Mouse (Mus musculus) hindbrain, embryonic 13.5 days (tissue): ENCODE measurements around the gene Usp25. TPM values are rescaled to one million over a fixed set of nuclear protein-coding genes. Genes with fewer than 3 reads are reported as not detected.

Experiments
- ATAC-seq: fragments of 200-750 bp; cut with Nextera tagmentation; 2 replicates; pipeline ENCODE4 v1.8.0; 2017; ENCODE audit warnings: moderate TSS enrichment; ENCODE audit not compliant: low FRiP score
- H3K27ac ChIP-seq: fragments of 300-500 bp; sonication (generic); 2 replicates; pipeline ENCODE4 v1.5.1; 2015; ENCODE audit warnings: inconsistent platforms, mild to moderate bottlenecking, moderate library complexity
- H3K27me3 ChIP-seq: fragments of 300-500 bp; sonication (generic); 2 replicates; pipeline ENCODE4 v1.6.1; 2015; ENCODE audit warnings: mild to moderate bottlenecking, inconsistent platforms
- H3K36me3 ChIP-seq: fragments of 300-500 bp; sonication (generic); 2 replicates; pipeline ENCODE4 v1.6.1; 2015; ENCODE audit warnings: mild to moderate bottlenecking, inconsistent platforms
- H3K4me1 ChIP-seq: fragments of 300-500 bp; sonication (generic); replicated peaks from 2 replicates; pipeline ENCODE4 v1.6.1; 2015; ENCODE audit warnings: inconsistent platforms
- H3K4me2 ChIP-seq: fragments of 300-500 bp; sonication (generic); 2 replicates; pipeline ENCODE4 v1.6.1; 2015; ENCODE audit warnings: inconsistent platforms, mild to moderate bottlenecking, moderate library complexity
- H3K4me3 ChIP-seq: fragments of 300-500 bp; sonication (generic); 2 replicates; pipeline ENCODE4 v1.5.1; 2015; ENCODE audit warnings: mild to moderate bottlenecking, inconsistent platforms
- H3K9ac ChIP-seq: fragments of 300-500 bp; sonication (generic); 2 replicates; pipeline ENCODE4 v1.6.1; 2015; ENCODE audit warnings: mild to moderate bottlenecking, inconsistent platforms
- H3K9me3 ChIP-seq: fragments of 300-500 bp; sonication (generic); 2 replicates; pipeline ENCODE4 v1.6.1; 2016; ENCODE audit warnings: inconsistent platforms
- WGBS: fragments of 180-500 bp; shearing (Covaris S2); methylation state at CpG from one replicate; pipeline ENCODE4 v1.1.7; 2015; 5-methylcytosine and 5-hydroxymethylcytosine counted together
- polyA plus RNA-seq: library from polyadenylated mRNA; unstranded; fragments of >200 nt; fragmentation: Nextera tagmentation; extraction: Ambion mirVana; gene quantifications from 2 replicates; pipeline ENCODE4 v1.2.1, GENCODE M21; 2015

The Usp25 gene
- polyA plus RNA-seq, 1 experiment from 2014 or later: 13.8 TPM

DNA sequence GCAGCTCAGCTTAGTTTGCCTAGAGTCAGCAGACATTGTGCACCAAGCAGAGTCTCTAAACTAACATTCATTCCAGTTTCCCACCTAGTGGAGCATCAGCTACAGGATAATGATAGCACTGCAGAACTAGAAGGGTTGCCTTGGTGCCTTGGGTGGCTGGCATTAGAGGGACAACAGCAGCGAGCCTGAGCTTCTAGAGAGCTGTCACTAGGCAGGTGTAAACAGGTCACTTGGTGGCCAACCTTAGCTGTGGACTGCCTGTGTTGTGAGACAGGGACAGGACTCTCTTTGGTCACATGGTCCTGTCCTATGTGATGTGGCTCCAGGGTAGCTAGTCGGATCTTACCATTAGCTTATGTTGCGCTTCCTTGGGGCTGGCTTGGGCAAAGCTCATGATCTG, 6.7 kb downstream of the Usp25 start:
- Histone ChIP-seq H3K4me2 (no peak overlapping the region), H3K4me1 (peaks cover 24% of the 10 kb centered on the region), H3K4me3 (no peak overlapping the region), H3K27ac (no peak overlapping the region), H3K9ac (no peak overlapping the region), H3K27me3 (no peaks in the 10 kb centered on the region), H3K36me3 (peaks cover 9% of the 10 kb centered on the region), H3K9me3 (peaks cover 3% of the 10 kb centered on the region; the same call in 1 of the 2 replicates)
- no peak for ATAC-seq
- 71% methylated on average over 3 of the region's 3 CpGs for WGBS

DNA sequence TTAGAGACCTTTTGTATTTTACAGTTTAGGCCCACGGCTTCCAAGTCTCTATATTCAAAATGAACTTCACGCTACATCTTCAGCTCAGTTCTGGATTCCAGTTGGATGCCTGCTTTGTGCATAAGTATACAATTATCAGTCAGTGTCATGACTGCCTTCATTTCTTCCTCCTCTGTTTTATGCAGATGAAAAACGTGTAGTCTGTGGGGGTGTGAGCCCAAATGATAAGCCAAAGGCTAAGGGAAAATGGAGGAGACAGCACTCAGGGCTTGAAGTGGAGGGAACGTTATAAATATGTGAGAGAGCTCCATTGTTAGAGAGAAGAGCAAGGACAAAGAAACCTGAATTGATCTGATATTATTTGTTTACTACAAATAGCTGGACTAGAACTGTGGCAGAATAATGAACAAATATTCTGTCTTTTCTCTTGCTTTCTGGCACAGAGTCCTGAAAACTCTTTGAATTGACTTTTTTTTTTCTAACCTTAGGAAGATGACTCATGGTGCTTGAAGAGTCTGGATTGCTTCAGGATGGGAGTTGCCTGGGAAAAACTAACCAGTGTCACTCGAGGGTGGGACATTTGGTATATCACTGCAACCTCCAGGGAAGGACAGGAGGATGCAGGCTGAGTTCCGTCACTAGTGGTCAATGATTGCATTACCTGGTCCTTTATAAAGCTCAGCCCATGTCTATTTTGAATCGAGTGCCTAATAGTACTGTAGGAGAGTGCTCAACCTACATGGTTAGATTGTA, 10.3 kb downstream of the Usp25 start:
- no peak overlapping the region for H3K4me3 ChIP-seq
- peaks cover 22% of the 10 kb centered on the region for H3K4me1 ChIP-seq
- H3K9me3 ChIP-seq: peaks cover 5% of the 10 kb centered on the region; the same call in 1 of the 2 replicates
- no peak for ATAC-seq
- H3K9ac ChIP-seq: no peak overlapping the region
- WGBS: 88% methylated on average over 7 of the region's 7 CpGs
- H3K27me3 ChIP-seq: no peaks in the 10 kb centered on the region
- H3K4me2 ChIP-seq: no peak overlapping the region
- H3K36me3 ChIP-seq: peaks cover 12% of the 10 kb centered on the region
- H3K27ac ChIP-seq: no peak overlapping the region

DNA sequence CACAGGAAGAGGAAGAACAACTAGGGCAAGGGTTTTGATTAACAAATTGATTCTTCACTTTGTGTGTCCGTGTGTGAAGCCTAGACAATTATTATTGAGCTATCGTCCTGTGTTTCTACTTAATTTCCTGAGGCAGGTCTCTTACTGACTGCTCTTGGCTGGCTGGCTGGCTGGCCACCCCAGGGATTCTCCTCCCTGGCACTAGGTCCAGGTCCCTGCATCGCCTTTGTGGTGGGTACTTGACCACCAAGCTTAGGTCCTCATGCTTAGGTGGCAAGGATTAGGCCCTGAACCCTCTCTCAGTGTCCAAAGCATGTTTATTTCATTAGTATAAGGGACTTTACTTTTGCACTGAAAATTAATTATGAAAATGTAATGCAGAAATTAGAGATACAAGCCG, 12.6 kb downstream of the Usp25 start:
- H3K4me3 ChIP-seq: no peak overlapping the region
- no peaks in the 10 kb centered on the region for H3K27me3 ChIP-seq
- H3K9me3 ChIP-seq: peaks cover 5% of the 10 kb centered on the region; the same call in 1 of the 2 replicates
- peaks cover 26% of the 10 kb centered on the region for H3K4me1 ChIP-seq
- H3K9ac ChIP-seq: no peak overlapping the region
- ATAC-seq: no peak
- H3K36me3 ChIP-seq: peaks cover 12% of the 10 kb centered on the region
- no peak overlapping the region for H3K4me2 ChIP-seq
- 96% methylated on average over 4 of the region's 4 CpGs for WGBS
- H3K27ac ChIP-seq: no peak overlapping the region

DNA sequence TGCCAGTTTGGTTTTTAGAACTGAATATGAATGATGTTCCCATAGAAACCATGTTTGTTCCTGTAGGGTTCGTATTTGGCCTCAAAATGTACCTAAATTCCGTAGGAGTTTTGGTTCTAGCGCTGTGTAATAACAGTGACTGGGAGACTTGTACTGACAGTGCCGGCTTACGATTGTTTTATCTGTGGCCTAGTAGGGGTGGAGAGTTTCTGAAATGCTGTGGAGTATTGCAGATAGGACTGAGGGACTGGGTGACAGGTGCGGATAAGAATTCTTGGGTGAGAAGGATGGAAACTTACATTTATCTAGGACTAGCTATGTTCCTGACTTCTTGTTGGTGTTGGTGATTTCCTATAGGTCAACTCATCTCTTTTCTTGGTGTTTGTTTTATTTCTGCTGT, 13.4 kb downstream of the Usp25 start:
- Histone ChIP-seq H3K36me3 (peaks cover 12% of the 10 kb centered on the region), H3K27me3 (no peaks in the 10 kb centered on the region), H3K4me3 (no peak overlapping the region), H3K9ac (no peak overlapping the region), H3K9me3 (peaks cover 5% of the 10 kb centered on the region; the same call in 1 of the 2 replicates), H3K4me2 (no peak overlapping the region), H3K4me1 (peaks cover 26% of the 10 kb centered on the region), H3K27ac (no peak overlapping the region)
- no peak for ATAC-seq
- WGBS: 94% methylated on average over 6 of the region's 6 CpGs

DNA sequence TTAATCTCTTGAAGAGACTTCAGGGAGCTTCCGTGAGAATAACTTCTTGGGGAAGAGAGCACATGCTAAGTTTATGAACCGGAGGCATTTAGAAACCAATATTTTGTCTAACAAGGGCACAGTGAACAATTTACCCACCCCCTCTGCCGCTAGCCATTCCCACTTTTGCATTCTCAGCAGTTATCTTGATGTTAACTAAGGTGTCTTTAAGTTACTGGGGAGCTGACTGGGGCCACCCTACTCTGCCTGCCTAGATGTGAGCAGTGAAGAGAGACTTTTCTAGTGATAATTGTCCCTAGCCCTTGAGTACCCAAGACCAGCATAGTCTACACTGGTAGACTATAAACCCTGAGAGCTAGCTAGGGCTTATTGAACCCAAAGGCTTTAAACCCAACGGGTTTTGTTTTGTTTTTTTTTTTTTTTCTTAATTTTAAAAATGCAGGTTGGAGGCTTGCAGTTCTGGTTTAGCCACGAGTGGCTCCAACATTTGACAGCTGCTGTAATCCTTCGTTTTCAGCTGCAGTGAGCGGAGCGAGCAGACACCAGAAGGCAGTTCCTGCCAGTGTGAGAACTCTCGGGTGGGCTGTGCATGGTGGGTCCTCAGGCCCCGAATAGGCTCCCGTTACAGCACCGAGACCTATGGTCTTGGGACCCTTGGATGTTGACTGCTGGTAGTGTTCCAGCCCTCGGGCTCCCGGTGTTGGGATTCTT, 14.6 kb downstream of the Usp25 start:
- H3K27ac ChIP-seq: no peak overlapping the region
- ATAC-seq: no peak
- H3K9ac ChIP-seq: no peak overlapping the region
- H3K4me2 ChIP-seq: no peak overlapping the region
- peaks cover 5% of the 10 kb centered on the region; the same call in 1 of the 2 replicates for H3K9me3 ChIP-seq
- 81% methylated on average over 14 of the region's 14 CpGs for WGBS
- no peaks in the 10 kb centered on the region for H3K27me3 ChIP-seq
- H3K4me1 ChIP-seq: peaks cover 26% of the 10 kb centered on the region
- peaks cover 12% of the 10 kb centered on the region for H3K36me3 ChIP-seq
- no peak overlapping the region for H3K4me3 ChIP-seq

DNA sequence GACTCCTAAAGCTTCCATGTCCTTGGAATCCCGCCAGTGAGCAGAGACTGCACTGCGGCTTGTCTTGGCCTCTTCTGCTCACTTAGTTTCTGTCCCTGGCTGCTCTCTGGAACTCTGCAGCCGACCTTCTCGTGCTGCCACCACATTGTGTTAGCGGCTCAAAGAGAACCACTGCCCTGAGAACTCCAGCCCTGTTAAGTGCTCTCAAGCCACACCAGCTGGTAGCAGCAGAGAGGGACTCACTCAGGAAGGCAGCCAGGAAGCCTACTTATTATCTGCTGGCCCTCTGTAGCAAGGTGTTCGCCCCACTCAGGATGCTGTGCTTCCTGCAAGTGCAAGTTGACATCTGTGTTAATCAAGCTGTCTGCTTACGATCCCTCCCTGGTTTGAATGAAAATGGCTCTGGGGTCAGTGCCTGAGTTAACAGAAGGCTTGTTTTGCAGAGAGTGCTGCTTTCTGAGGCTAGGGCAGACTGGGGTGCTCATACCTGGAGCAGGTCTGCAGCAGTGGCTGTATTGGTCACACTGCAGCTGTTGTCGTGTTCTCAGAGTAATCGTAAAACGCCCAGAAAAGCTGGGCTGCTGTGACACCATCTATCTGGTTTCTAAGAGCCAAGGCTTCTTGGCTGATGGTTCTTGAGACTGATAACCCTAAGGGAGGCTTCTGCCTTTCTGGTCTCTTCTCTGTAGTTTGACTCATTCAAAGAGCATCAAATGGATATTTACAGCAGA, 15.3 kb downstream of the Usp25 start:
- Histone ChIP-seq H3K36me3 (peaks cover 12% of the 10 kb centered on the region), H3K27ac (no peak overlapping the region), H3K4me1 (peaks cover 26% of the 10 kb centered on the region), H3K27me3 (no peaks in the 10 kb centered on the region), H3K4me3 (no peak overlapping the region), H3K4me2 (no peak overlapping the region), H3K9me3 (peaks cover 5% of the 10 kb centered on the region; the same call in 1 of the 2 replicates), H3K9ac (no peak overlapping the region)
- ATAC-seq: no peak
- WGBS: 78% methylated on average over 10 of the region's 10 CpGs

DNA sequence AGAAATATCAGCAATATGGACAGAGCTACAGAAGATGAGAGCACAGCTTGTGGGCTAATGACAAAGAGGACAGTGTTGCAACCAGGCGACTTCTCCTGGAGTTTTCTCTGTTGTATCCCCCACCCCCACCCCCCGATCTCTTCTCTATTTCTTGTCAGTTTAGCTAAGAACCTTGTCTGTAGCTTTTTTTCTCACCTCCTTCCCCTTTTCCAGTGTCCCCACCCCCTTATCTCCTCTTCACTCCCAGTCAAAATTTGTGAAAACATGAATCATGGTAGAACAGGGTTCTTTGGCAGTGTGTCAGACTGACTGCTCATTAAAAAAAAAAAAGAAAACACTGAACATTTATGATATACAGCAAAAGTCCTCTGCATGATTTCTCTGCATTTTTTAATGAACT, 16.9 kb downstream of the Usp25 start:
- WGBS: 56% methylated on average over 2 of the region's 2 CpGs
- peaks cover 26% of the 10 kb centered on the region for H3K4me1 ChIP-seq
- no peaks in the 10 kb centered on the region for H3K27me3 ChIP-seq
- H3K36me3 ChIP-seq: 0 out of 2 replicates have a peak, but pooled peaks cover 5% of the 10 kb centered on the region
- H3K9me3 ChIP-seq: no peaks in the 10 kb centered on the region
- H3K4me3 ChIP-seq: no peak overlapping the region
- H3K9ac ChIP-seq: no peak overlapping the region
- H3K4me2 ChIP-seq: no peak overlapping the region
- no peak for ATAC-seq
- no peak overlapping the region for H3K27ac ChIP-seq

DNA sequence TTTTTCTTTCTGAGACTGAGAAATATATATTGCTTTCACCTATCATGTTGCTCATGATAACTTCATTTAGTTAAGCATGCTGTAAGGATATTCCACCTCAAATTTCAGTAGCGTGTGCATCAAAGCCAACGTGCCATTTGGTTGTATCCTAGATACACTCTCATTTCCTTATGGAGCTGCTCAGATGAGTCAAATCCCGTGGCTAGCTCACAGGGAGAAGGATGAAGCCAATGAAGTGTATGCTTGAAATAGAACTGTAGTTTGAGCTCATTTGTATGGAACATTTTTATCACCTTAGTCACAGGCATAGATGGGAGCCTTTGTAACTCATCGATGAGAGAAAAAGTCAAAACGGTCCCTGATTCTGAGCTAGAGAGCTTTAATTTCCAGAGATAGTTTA, 20.8 kb downstream of the Usp25 start:
- Histone ChIP-seq H3K9me3 (no peaks in the 10 kb centered on the region), H3K27ac (no peak overlapping the region), H3K27me3 (no peaks in the 10 kb centered on the region), H3K4me3 (no peak overlapping the region), H3K4me1 (peaks cover 12% of the 10 kb centered on the region), H3K9ac (no peak overlapping the region), H3K36me3 (peaks cover 19% of the 10 kb centered on the region), H3K4me2 (no peak overlapping the region)
- no peak for ATAC-seq
- WGBS: 90% methylated on average over 5 of the region's 5 CpGs

DNA sequence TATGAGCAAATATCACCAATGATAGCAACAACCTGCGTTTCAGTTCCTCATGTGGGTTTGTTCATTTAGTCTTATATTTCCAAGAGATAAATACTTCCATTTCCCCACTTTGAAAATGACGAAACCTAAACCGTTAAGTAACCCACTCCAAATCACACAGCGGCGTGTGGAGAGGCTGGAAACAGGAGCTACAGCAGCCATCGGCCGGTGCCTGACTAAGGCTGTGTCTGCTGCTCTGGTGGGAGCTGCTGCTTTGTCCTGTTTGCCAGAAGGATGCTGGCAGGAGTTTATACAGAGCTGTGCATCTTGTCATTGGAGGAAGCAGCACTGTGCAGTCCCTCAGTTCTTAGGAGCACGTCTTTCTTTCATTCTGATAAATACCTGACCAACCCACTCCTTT, 21.2 kb downstream of the Usp25 start:
- Histone ChIP-seq H3K4me1 (peaks cover 10% of the 10 kb centered on the region), H3K4me2 (no peak overlapping the region), H3K9me3 (no peaks in the 10 kb centered on the region), H3K9ac (no peak overlapping the region), H3K27ac (no peak overlapping the region), H3K4me3 (no peak overlapping the region), H3K36me3 (peaks cover 19% of the 10 kb centered on the region), H3K27me3 (no peaks in the 10 kb centered on the region)
- ATAC-seq: no peak
- WGBS: 87% methylated on average over 8 of the region's 8 CpGs

DNA sequence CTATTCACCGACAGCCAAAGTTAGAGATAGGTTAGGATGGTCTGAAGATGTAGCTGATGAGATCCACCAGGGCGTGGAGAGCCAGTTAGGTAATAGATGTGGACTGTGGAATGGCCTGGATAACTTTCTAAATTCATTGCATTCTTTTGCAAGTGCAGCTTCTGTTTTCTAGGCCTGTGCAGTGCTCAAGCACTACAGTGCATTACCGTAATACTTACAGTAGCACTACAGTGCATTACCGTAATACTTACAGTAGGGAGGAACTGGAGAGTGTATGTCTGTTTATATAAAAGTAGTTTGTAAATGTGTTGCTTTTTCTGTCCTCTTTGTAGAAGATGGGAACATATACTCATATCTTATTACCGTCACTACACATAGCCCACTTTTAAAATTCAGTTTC, 28.1 kb downstream of the Usp25 start:
- Histone ChIP-seq H3K9me3 (no peaks in the 10 kb centered on the region), H3K4me3 (no peak overlapping the region), H3K9ac (no peak overlapping the region), H3K4me1 (no peaks in the 10 kb centered on the region), H3K27ac (no peak overlapping the region), H3K27me3 (no peaks in the 10 kb centered on the region), H3K4me2 (no peak overlapping the region), H3K36me3 (peaks cover 14% of the 10 kb centered on the region)
- ATAC-seq: no peak
- WGBS: 91% methylated on average over 5 of the region's 5 CpGs

DNA sequence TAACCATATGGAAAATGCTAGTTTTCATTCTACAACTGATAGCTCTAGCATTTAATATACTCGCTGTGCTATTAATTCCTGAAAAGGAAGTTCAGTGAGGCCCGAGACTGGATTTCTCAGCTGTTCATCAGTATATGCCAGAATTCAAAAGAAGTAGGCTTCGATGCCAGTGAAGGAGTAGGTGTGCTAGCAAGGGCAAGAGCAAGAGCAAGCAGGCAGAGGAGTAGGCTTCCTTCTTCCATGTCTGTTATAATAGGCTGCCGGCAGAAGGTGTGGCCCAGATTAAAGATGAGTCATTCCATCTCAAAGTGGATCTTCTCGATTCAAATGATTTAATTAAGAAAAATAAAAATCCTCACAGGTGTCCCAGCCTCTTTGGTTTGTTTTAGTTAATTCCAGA, 30.0 kb downstream of the Usp25 start:
- Histone ChIP-seq H3K9ac (no peak overlapping the region), H3K36me3 (peaks cover 7% of the 10 kb centered on the region; the same call in 1 of the 2 replicates), H3K9me3 (no peaks in the 10 kb centered on the region), H3K27ac (no peak overlapping the region), H3K27me3 (no peaks in the 10 kb centered on the region), H3K4me1 (no peaks in the 10 kb centered on the region), H3K4me3 (no peak overlapping the region), H3K4me2 (no peak overlapping the region)
- 96% methylated on average over 5 of the region's 5 CpGs for WGBS
- no peak for ATAC-seq

DNA sequence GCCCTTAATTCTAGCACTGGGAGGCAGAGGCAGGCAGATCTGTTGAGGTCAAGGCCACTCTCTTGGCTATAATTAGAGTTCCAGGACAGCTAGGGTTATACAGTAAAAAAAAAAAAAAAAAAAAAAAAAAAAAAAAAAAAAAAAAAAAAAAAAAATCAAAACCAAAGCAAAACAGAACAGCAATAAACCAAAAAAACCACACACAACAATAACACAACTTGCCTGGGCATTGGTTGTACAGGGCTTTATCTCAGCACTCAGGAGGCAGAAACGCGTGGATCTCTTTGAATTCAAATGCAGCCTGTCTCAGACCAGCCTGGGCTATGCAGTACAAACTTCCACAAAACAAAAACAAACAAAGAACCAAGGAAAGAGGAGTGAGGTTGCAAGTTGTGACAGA, 40.7 kb downstream of the Usp25 start:
- no peak for ATAC-seq
- no peak overlapping the region for H3K27ac ChIP-seq
- H3K9me3 ChIP-seq: no peaks in the 10 kb centered on the region
- H3K4me2 ChIP-seq: no peak overlapping the region
- no peak overlapping the region for H3K4me3 ChIP-seq
- peaks cover 19% of the 10 kb centered on the region for H3K36me3 ChIP-seq
- no peak overlapping the region for H3K9ac ChIP-seq
- 91% methylated on average over 2 of the region's 2 CpGs for WGBS
- peaks cover 8% of the 10 kb centered on the region for H3K4me1 ChIP-seq
- H3K27me3 ChIP-seq: no peaks in the 10 kb centered on the region
